Mouse (Mus musculus): ENCODE measurements around the gene Htr1f.

GRCm38 (mm10) chr16:65015241-65015640, 90.4 kb downstream of the Htr1f start:
- TF ChIP-seq CTCF (IDR thresholded peaks at IDR 0.05; ENCODE audit: control insufficient read depth, insufficient read depth, insufficient replicate concordance, low read depth, low read length) (no peak), POLR2A (IDR thresholded peaks at IDR 0.05; ENCODE audit: control insufficient read depth, low read depth, low read length) (no peak)
